25 mouse cellular contexts compared by ENCODE assay signal in the genomic region with DNA sequence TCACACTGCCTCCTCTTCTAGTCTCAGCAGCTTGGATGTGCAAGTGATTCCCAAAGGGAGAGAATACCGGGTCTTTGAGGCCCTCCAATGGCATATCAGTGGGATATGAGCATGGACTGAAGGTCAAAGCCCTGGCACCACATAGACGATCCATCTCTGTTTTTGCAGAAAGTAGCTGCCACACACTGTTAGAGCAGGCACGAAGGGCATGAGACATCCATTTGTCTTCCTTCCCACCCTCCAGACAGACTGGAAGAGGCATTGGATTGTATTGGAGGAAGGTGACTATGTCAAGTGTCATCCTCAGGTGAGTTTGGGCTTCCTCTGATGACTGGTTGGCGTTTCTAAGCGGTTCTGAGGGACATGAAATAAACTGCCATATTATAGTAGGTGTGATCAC. TPM values are rescaled to one million over a fixed set of nuclear protein-coding genes. Genes with fewer than 3 reads are reported as not detected.
"Had no signal": no experiment of that assay in that cellular context is flagged by ENCODE, and none has a peak within 500 bp of the region (broad histone marks: within the 10 kb centered on the region; RNA-seq: fewer than 3 reads in every experiment).

No protein-coding gene starts in this region.

- H3K4me3 ChIP-seq: gastrocnemius, adult 2 months; heart, embryonic 10.5 days; heart, embryonic 12.5 days; intestine, embryonic 15.5 days; layer of hippocampus, adult 2 months; left cerebral cortex, adult 2 months; limb, embryonic 10.5 days; limb, embryonic 12.5 days had no signal

- H3K4me1 ChIP-seq: limb, embryonic 12.5 days had no signal

- H3K9me3 ChIP-seq: heart, embryonic 10.5 days; heart, embryonic 12.5 days; intestine, embryonic 15.5 days; limb, embryonic 10.5 days; limb, embryonic 12.5 days had no signal

- H3K36me3 ChIP-seq: heart, embryonic 10.5 days; heart, embryonic 12.5 days; intestine, embryonic 15.5 days; limb, embryonic 10.5 days; limb, embryonic 12.5 days had no signal

- H3K4me2 ChIP-seq: heart, embryonic 12.5 days; hindbrain, embryonic 14.5 days; intestine, embryonic 15.5 days; limb, embryonic 12.5 days had no signal

- ATAC-seq: hindbrain, embryonic 16.5 days; inflammation-experienced regulatory T-cells, adult 6 months; intestine, embryonic 15.5 days; intestine, postnatal 0 days had no signal

- H3K27ac ChIP-seq: gastrocnemius, adult 2 months; heart, embryonic 10.5 days; hindbrain, embryonic 14.5 days; intestine, embryonic 15.5 days; layer of hippocampus, adult 2 months; left cerebral cortex, adult 2 months; limb, embryonic 10.5 days; limb, embryonic 12.5 days had no signal

- DNase-seq: gastrocnemius, adult 2 months; gastrocnemius, postnatal 10 days; gastrocnemius, postnatal 25 days; heart, adult 18-20 months; heart, postnatal 10 days; heart, postnatal 4 days; kidney, adult 18-20 months; kidney, adult 8-10 months; kidney, postnatal 10 days; kidney, postnatal 25 days; kidney, postnatal 4 days; liver had no signal

- H3K9ac ChIP-seq: heart, embryonic 12.5 days; hindbrain, embryonic 14.5 days; intestine, embryonic 15.5 days; limb, embryonic 12.5 days had no signal

RNA-seq across cellular contexts. Expression of gene En2, which starts 12.8 kb away (rescaled TPM):
- polyA plus RNA-seq: heart, embryonic 10.5 days; heart, embryonic 12.5 days; heart, embryonic 14.5 days; heart, embryonic 16.5 days; inflammation-experienced regulatory T-cells, adult 6 months; intestine, embryonic 15.5 days; intestine, postnatal 0 days; limb, embryonic 10.5 days; limb, embryonic 12.5 days had no signal
